Mouse (Mus musculus) spleen, postnatal 4 days (tissue): ENCODE data around the gene E130114P18Rik.

Source experiments
- DNase-seq, 2 experiments: peaks; one replicate each; pipeline ENCODE4 v3.0.0; 2022; ENCODE audit warnings: low spot score in 2 of 2

The E130114P18Rik gene

GRCm38 (mm10) chr4:97776388-97777080 is 1.3 kb downstream of the E130114P18Rik start:
- peak in 1 of 2 experiments; percentile 57 for DNase-seq

- peak in 1 of 2 experiments; percentile 60 for DNase-seq
These were observed 2.2 kb downstream of the E130114P18Rik start for GRCm38 (mm10) chr4:97775494-97776265.

- peak; percentile 54 to 65 for DNase-seq
These were observed 2.8 kb downstream of the E130114P18Rik start for GRCm38 (mm10) chr4:97775059-97775458.

GRCm38 (mm10) chr4:97774446-97774950 is 3.4 kb downstream of the E130114P18Rik start:
- peak in 1 of 2 experiments; percentile 56 for DNase-seq

- peak in 1 of 2 experiments; percentile 50 for DNase-seq
These were observed 4.1 kb downstream of the E130114P18Rik start for GRCm38 (mm10) chr4:97773791-97774190.

- peak; percentile 89 for DNase-seq
These were observed 4.7 kb downstream of the E130114P18Rik start for GRCm38 (mm10) chr4:97773110-97773593.

- no peak for DNase-seq
These were observed 5.2 kb downstream of the E130114P18Rik start, which contains the start of gene Nfia for GRCm38 (mm10) chr4:97772641-97773040. Gene Nfia (plus strand): TSS chr4:97772734.

GRCm38 (mm10) chr4:97772084-97772484 is 5.8 kb downstream of the E130114P18Rik start:
- DNase-seq, result peak; percentile 91 to 93

GRCm38 (mm10) chr4:97771426-97771825 is 6.5 kb downstream of the E130114P18Rik start:
- peak in 1 of 2 experiments; percentile 41 for DNase-seq

- DNase-seq, result peak in 1 of 2 experiments; percentile 54
These were observed 8.0 kb downstream of the E130114P18Rik start for GRCm38 (mm10) chr4:97769861-97770260.

- DNase-seq, result no peak
These were observed 10.4 kb downstream of the E130114P18Rik start for GRCm38 (mm10) chr4:97767516-97767915.

GRCm38 (mm10) chr4:97767025-97767424 is 10.9 kb downstream of the E130114P18Rik start:
- DNase-seq, result no peak

GRCm38 (mm10) chr4:97766100-97766499 is 11.8 kb downstream of the E130114P18Rik start:
- no peak for DNase-seq

- DNase-seq, result no peak
These were observed 12.4 kb downstream of the E130114P18Rik start for GRCm38 (mm10) chr4:97765341-97766020.

GRCm38 (mm10) chr4:97764616-97765015 is 13.3 kb downstream of the E130114P18Rik start:
- DNase-seq, result no peak

- DNase-seq, result no peak
These were observed 19.2 kb downstream of the E130114P18Rik start for GRCm38 (mm10) chr4:97758661-97759060.

GRCm38 (mm10) chr4:97757978-97758461 is 19.9 kb downstream of the E130114P18Rik start:
- DNase-seq, result no peak

GRCm38 (mm10) chr4:97757207-97757977 is 20.5 kb downstream of the E130114P18Rik start:
- DNase-seq, result peak in 1 of 2 experiments; percentile 71

- peak in 1 of 2 experiments; percentile 60 for DNase-seq
These were observed 23.6 kb downstream of the E130114P18Rik start for GRCm38 (mm10) chr4:97754241-97754640.

GRCm38 (mm10) chr4:97753521-97753920 is 24.4 kb downstream of the E130114P18Rik start:
- DNase-seq, result no peak
